In genomic region chr15:25715218-25715995, GRCm38 (mm10) we compare ENCODE assay signal across 8 mouse cellular contexts.
DNase-seq lines count a peak whose midpoint lies in the region; ATAC-seq and TF ChIP-seq lines count a peak whose summit lies in the region.

No protein-coding gene starts in this region.

- no peaks in the 10 kb centered on the region for H3K36me3 ChIP-seq in forebrain, embryonic 14.5 days (ENCODE audit: control insufficient read depth, insufficient read depth, low read length)
- H3K36me3 ChIP-seq in forebrain, postnatal 0 days (ENCODE audit: insufficient read depth): no peaks in the 10 kb centered on the region
- H3K36me3 ChIP-seq in kidney, embryonic 15.5 days: peaks cover 23% of the 10 kb centered on the region
- H3K36me3 ChIP-seq in midbrain, embryonic 13.5 days: no peaks in the 10 kb centered on the region

- no peaks in the 10 kb centered on the region for H3K27me3 ChIP-seq in forebrain, embryonic 14.5 days (replicated peaks; ENCODE audit: control insufficient read depth, insufficient read depth, low read length)
- H3K27me3 ChIP-seq in forebrain, postnatal 0 days (ENCODE audit: insufficient read depth, low read length): no peaks in the 10 kb centered on the region
- H3K27me3 ChIP-seq in kidney, embryonic 15.5 days: no peaks in the 10 kb centered on the region
- H3K27me3 ChIP-seq in midbrain, embryonic 13.5 days: no peaks in the 10 kb centered on the region

- no peak overlapping the region for H3K4me3 ChIP-seq in forebrain, embryonic 14.5 days (ENCODE audit: low read depth, low read length)
- no peak overlapping the region for H3K4me3 ChIP-seq in forebrain, postnatal 0 days (ENCODE audit: low read depth, low read length)
- H3K4me3 ChIP-seq in kidney, embryonic 15.5 days (replicated peaks): no peak overlapping the region
- H3K4me3 ChIP-seq in midbrain, embryonic 13.5 days (replicated peaks): no peak overlapping the region

- H3K4me1 ChIP-seq in forebrain, embryonic 14.5 days (ENCODE audit: control insufficient read depth, insufficient read depth, low read length): peaks cover 14% of the 10 kb centered on the region
- H3K4me1 ChIP-seq in forebrain, postnatal 0 days (ENCODE audit: insufficient read depth): no peaks in the 10 kb centered on the region
- H3K4me1 ChIP-seq in kidney, embryonic 15.5 days: peaks cover 33% of the 10 kb centered on the region
- peaks cover 32% of the 10 kb centered on the region for H3K4me1 ChIP-seq in midbrain, embryonic 13.5 days (replicated peaks)

- DNase-seq in forebrain, embryonic 14.5 days (ENCODE audit: low spot score): peak; percentile 44
- no peak for DNase-seq in forebrain, postnatal 0 days
- DNase-seq in cerebellum, postnatal 36 days: peak; percentile 76 to 85
- DNase-seq in thymus, postnatal 25 days: no peak
- no peak for DNase-seq in urinary bladder, postnatal 14 days (ENCODE audit: low spot score)
- DNase-seq in embryo, embryonic 11 days: no peak

- 63% methylated on average over 10 of the region's 10 CpGs for WGBS in forebrain, embryonic 14.5 days
- WGBS in forebrain, postnatal 0 days: 54% methylated on average over 10 of the region's 10 CpGs
- WGBS in kidney, embryonic 15.5 days: 80% methylated on average over 10 of the region's 10 CpGs
- 67% methylated on average over 10 of the region's 10 CpGs for WGBS in midbrain, embryonic 13.5 days

- H3K9ac ChIP-seq in forebrain, embryonic 14.5 days (ENCODE audit: low read length): no peak overlapping the region
- no peak overlapping the region for H3K9ac ChIP-seq in forebrain, postnatal 0 days
- no peak overlapping the region for H3K9ac ChIP-seq in kidney, embryonic 15.5 days
- no peak overlapping the region for H3K9ac ChIP-seq in midbrain, embryonic 13.5 days (replicated peaks)

- H3K4me2 ChIP-seq in forebrain, embryonic 14.5 days (ENCODE audit: low read length): no peak overlapping the region
- H3K4me2 ChIP-seq in forebrain, postnatal 0 days (ENCODE audit: low read depth): no peak overlapping the region
- no peak overlapping the region for H3K4me2 ChIP-seq in kidney, embryonic 15.5 days
- peak overlapping the region; percentile 29 for H3K4me2 ChIP-seq in midbrain, embryonic 13.5 days (replicated peaks)

- TF ChIP-seq CTCF in forebrain, postnatal 0 days (IDR thresholded peaks at IDR 0.05; ENCODE audit: low read depth): no peak

- H3K27ac ChIP-seq in forebrain, embryonic 14.5 days (ENCODE audit: low read depth, low read length): no peak overlapping the region
- H3K27ac ChIP-seq in forebrain, postnatal 0 days (ENCODE audit: low read depth, low read length): no peak overlapping the region
- peak overlapping the region; percentile 27 for H3K27ac ChIP-seq in kidney, embryonic 15.5 days
- H3K27ac ChIP-seq in midbrain, embryonic 13.5 days: no peak overlapping the region

- peak; percentile 30; the same call in 1 of the 2 replicates for ATAC-seq in forebrain, embryonic 14.5 days
- no peak for ATAC-seq in forebrain, postnatal 0 days
- ATAC-seq in kidney, embryonic 15.5 days (replicated peaks; ENCODE audit: low FRiP score): no peak; the same call in 1 of the 2 replicates
- peak; percentile 12; the same call in 1 of the 2 replicates for ATAC-seq in midbrain, embryonic 13.5 days

- H3K9me3 ChIP-seq in forebrain, embryonic 14.5 days (replicated peaks; ENCODE audit: control insufficient read depth, low read length): no peaks in the 10 kb centered on the region
- H3K9me3 ChIP-seq in forebrain, postnatal 0 days (ENCODE audit: low read length): no peaks in the 10 kb centered on the region
- H3K9me3 ChIP-seq in kidney, embryonic 15.5 days (replicated peaks): no peaks in the 10 kb centered on the region
- no peaks in the 10 kb centered on the region for H3K9me3 ChIP-seq in midbrain, embryonic 13.5 days

Comparison
In these comparisons a context has a peak if more than half of its experiments do, and no peak if none do; other contexts are left out.
1. ATAC-seq: peak in forebrain, embryonic 14.5 days (single experiment) and midbrain, embryonic 13.5 days (single experiment); none in forebrain, postnatal 0 days (single experiment) and kidney, embryonic 15.5 days (single experiment).
2. DNase-seq: peak in forebrain, embryonic 14.5 days (single experiment) and cerebellum, postnatal 36 days (2 of 2); none in forebrain, postnatal 0 days (single experiment), thymus, postnatal 25 days (single experiment), urinary bladder, postnatal 14 days (single experiment) and embryo, embryonic 11 days (single experiment).